Mouse (Mus musculus) spleen, adult 2 months (tissue): ENCODE data around the gene Prkar2b. TPM values are rescaled to one million over a fixed set of nuclear protein-coding genes. Genes with fewer than 3 reads are reported as not detected.

Source experiments
- DNase-seq, 2 experiments: peaks; one replicate each; pipeline versions ENCODE4 v3.0.0 to v3.0.0-alpha.2; 2012 to 2021; ENCODE audit warnings: low spot score in 2 of 2, low read depth in 1 of 2
- H3K27ac ChIP-seq: fragments of 200-500 bp; 2 replicates; pipeline ENCODE4 v1.5.1; 2012; ENCODE audit warnings: low read length, inconsistent platforms; ENCODE audit not compliant: insufficient read depth
- H3K27me3 ChIP-seq: fragments of 200-500 bp; 2 replicates; pipeline ENCODE4 v1.6.1; 2012; ENCODE audit warnings: mild to moderate bottlenecking, moderate library complexity, low read length, inconsistent platforms; ENCODE audit not compliant: control insufficient read depth, insufficient read depth
- H3K36me3 ChIP-seq: fragments of 200-500 bp; 2 replicates; pipeline ENCODE4 v1.6.1; 2012; ENCODE audit warnings: mild to moderate bottlenecking, low read length, inconsistent platforms; ENCODE audit not compliant: control insufficient read depth, insufficient read depth
- H3K4me1 ChIP-seq: fragments of 200-500 bp; 2 replicates; pipeline ENCODE4 v1.6.1; 2011; ENCODE audit warnings: inconsistent platforms; ENCODE audit not compliant: control insufficient read depth, insufficient read depth, insufficient read length
- H3K4me3 ChIP-seq: fragments of 200-500 bp; 2 replicates; pipeline ENCODE4 v1.5.1; 2011; ENCODE audit warnings: mild to moderate bottlenecking, inconsistent platforms; ENCODE audit not compliant: insufficient read depth, insufficient read length; ENCODE audit errors: extremely low read depth
- CTCF ChIP-seq: fragments of 200-500 bp; IDR thresholded peaks from 2 replicates; pipeline ENCODE4 v1.5.1; 2011; ENCODE audit warnings: mild to moderate bottlenecking, inconsistent platforms; ENCODE audit not compliant: insufficient read depth, insufficient read length, insufficient replicate concordance; ENCODE audit errors: extremely low read depth
- POLR2A ChIP-seq: fragments of 200-500 bp; IDR thresholded peaks from 2 replicates; pipeline ENCODE4 v1.6.1; 2011; ENCODE audit warnings: low read depth, low read length, inconsistent platforms
- whole genome bisulfite sequencing: fragments of 180-500 bp; shearing (Covaris S2); methylation state at CpG from one replicate; pipeline ENCODE4 v1.1.7; 2018; 5-methylcytosine and 5-hydroxymethylcytosine counted together
- polyA plus RNA-seq: library from polyadenylated mRNA; depleted of rRNA; stranded (reverse); fragments of >200 nt; gene quantifications from 2 replicates; pipeline ENCODE4 v1.2.3, GENCODE M21; 2012; rRNA removed

Gene Prkar2b
- polyA plus RNA-seq, 1 experiment: 9.1 TPM

DNA sequence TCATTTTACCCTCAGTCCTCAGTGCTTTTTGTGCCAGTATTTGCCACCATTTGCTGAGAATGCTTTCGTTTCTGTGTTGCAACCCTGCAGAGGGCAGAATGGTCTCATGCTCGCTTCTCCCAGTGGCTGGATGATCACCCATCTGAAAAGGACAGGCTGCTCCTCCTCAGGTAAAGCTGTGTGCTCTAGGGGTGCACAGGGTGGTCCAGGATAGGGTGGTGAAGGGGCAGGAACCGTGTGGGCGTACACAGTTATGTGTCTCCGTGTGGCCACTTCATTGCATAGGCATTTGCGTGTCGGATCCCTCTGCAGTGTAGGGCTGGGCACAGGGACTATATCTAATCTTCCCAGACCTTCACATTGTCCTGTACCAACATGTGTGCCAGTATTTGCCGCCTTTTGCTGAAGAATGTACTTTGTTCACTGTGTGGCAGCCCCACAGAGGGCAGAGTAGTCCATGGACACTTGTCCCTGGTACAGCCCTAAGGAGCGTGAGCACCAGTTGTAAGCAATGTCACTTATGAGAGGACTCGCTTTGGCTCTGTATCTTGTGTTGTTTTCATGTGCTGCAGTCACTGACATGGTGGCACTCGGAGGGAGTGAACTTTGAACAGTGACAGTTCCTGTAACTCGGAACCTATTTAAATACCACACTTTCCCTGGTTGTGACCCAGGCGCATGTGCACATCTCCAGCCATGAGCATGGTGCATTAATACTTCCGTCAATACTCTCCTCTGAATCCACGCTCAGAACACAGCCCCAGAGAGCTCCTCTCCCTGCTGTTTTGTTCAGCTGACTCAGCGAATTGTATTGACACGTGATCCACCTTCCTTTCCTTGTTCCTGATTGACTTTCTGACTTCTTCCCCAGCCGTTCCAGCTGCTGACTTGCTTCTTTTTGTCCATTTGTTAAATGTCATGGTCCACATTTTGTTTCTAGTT is 140.4 kb downstream of the Prkar2b start:
- WGBS: 87% methylated on average over 18 of the region's 18 CpGs
- Histone ChIP-seq H3K4me1 (no peaks in the 10 kb centered on the region; the same call in 1 of the 2 replicates), H3K27ac (no peak overlapping the region), H3K4me3 (no peak overlapping the region), H3K36me3 (peaks cover 17% of the 10 kb centered on the region), H3K27me3 (no peaks in the 10 kb centered on the region)
- no peak for DNase-seq
- TF ChIP-seq POLR2A (no peak), CTCF (no peak)

DNA sequence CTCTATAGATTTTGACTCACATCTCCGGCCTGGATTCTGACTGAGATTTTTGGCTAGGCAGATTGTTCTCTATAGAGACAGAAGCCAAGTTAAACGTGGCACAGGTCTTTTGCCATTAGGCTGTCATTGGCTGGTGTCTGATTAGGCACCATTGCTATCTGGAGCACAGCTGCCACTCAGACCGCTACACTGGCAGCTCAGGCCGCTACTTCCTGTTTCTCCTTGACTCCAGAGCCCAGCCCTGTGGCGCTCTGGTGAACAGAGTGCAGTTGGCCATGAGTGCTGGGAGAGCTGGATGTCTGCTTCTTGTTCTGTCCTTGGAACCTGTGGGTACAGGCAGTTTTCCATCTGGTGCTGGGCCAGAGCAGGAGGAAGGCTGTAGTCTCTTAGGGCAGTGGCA is 143.9 kb downstream of the Prkar2b start:
- no peaks in the 10 kb centered on the region for H3K27me3 ChIP-seq
- 66% methylated on average over 5 of the region's 5 CpGs for WGBS

DNA sequence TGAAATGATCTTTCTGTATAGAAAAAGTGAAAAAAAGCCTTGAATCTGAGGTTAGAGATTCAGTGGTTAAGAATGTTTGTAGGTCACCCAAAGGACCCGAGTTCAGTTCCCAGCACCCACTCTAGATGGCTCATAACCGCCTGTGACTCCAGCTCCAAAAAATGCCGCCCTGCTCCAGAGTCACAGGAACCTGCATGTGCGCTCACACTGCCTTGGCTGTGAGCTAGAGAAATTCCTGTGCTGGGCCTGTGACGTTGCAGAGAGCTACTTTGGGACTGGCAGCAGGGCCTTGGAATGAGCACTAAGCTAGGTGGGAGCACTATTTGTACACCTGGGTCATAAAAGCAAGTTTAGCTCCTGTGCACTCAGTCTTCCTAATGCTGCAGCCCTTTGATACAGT is 144.4 kb downstream of the Prkar2b start:
- no peak overlapping the region for H3K27ac ChIP-seq
- no peaks in the 10 kb centered on the region; the same call in 1 of the 2 replicates for H3K4me1 ChIP-seq
- WGBS: 94% methylated on average over 5 of the region's 5 CpGs
- H3K36me3 ChIP-seq: peaks cover 2% of the 10 kb centered on the region; the same call in 1 of the 2 replicates
- no peak for DNase-seq
- no peak overlapping the region for H3K4me3 ChIP-seq
- no peaks in the 10 kb centered on the region for H3K27me3 ChIP-seq
- TF ChIP-seq POLR2A (no peak), CTCF (no peak)

More for the DNA sequence above, 143.9 kb downstream of the Prkar2b start:
- TF ChIP-seq CTCF (no peak), POLR2A (no peak)
- H3K4me1 ChIP-seq: no peaks in the 10 kb centered on the region; the same call in 1 of the 2 replicates
- H3K4me3 ChIP-seq: no peak overlapping the region
- peaks cover 2% of the 10 kb centered on the region; the same call in 1 of the 2 replicates for H3K36me3 ChIP-seq
- no peak for DNase-seq
- no peak overlapping the region for H3K27ac ChIP-seq

DNA sequence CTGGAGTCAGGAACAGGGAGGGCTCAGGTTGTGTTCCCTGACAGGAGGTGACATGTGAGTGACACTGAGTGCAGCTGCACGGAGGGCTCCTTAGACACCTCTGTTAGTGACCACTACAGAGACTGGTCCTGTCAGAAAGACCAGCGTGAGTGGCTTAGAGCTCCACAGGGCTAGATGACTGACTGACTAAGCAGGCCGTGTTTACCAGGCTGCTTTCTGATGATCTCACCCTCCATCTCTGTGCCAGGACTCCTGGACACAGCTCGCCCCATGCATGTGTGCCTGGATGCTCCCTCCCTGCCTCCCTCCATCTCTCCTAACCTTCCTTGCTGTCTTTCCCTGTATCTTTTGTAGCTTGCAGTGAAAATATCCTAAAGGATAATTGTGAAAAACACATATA is 147.5 kb downstream of the Prkar2b start:
- DNase-seq: no peak
- H3K4me3 ChIP-seq: no peak overlapping the region

DNA sequence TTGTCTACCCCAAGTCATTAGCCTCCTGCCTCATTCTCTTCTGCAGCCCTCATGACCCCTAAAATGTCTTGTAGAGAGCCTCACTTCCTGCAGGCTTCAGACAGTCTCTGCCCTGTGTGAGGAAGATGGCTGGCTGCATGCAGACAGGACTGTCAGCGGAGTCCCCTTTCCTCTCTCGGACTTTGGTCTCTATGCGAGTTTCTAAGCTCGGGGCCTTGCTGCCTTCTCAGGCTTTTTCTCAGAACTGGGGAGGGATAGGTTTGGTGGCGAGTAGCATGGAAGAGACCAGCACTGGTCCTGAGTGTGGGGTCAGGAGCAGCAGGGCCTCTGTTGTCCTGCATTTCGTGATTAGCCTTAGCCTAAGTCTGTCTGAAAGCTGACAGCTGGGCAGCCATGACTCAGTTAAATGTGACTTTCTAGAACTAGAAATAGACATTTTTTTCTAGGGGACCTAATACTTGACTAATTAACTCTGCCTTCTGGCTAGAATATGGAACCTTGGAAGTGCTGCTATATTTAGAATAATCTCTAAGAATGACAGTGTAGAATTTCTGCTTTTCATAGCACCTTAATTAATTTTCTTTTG is 148.0 kb downstream of the Prkar2b start:
- DNase-seq: no peak
- Histone ChIP-seq H3K36me3 (peaks cover 2% of the 10 kb centered on the region; the same call in 1 of the 2 replicates), H3K4me3 (no peak overlapping the region), H3K4me1 (no peaks in the 10 kb centered on the region; the same call in 1 of the 2 replicates), H3K27ac (no peak overlapping the region), H3K27me3 (no peaks in the 10 kb centered on the region)
- 87% methylated on average over 6 of the region's 6 CpGs for WGBS
- TF ChIP-seq POLR2A (no peak), CTCF (no peak)

More for the DNA sequence above, 147.5 kb downstream of the Prkar2b start:
- Histone ChIP-seq H3K27ac (no peak overlapping the region), H3K27me3 (no peaks in the 10 kb centered on the region), H3K36me3 (peaks cover 2% of the 10 kb centered on the region; the same call in 1 of the 2 replicates), H3K4me1 (no peaks in the 10 kb centered on the region; the same call in 1 of the 2 replicates)
- TF ChIP-seq CTCF: no peak
- no peak for TF ChIP-seq POLR2A
- 87% methylated on average over 4 of the region's 4 CpGs for WGBS

Other genes with a start within 250 kb of the Prkar2b start
- 38.4 and 40.3 TPM in 2 replicates for gene Hbp1, start 110.8 kb downstream of the Prkar2b start, polyA plus RNA-seq
- 14.3 and 19.5 TPM in 2 replicates for gene Pik3cg, start 147.4 kb upstream of the Prkar2b start, polyA plus RNA-seq